Mouse (Mus musculus) midbrain, postnatal 0 days (tissue): Measurements from ENCODE around the gene Tlr8. TPM values are rescaled to one million over a fixed set of nuclear protein-coding genes. Genes with fewer than 3 reads are reported as not detected.

Source experiments
- ATAC-seq: fragments of 200-750 bp; cut with Nextera tagmentation; 2 replicates; pipeline ENCODE4 v1.8.0; 2017; ENCODE audit warnings: moderate number of reproducible peaks, mild to moderate bottlenecking, moderate TSS enrichment, moderate library complexity; ENCODE audit not compliant: low FRiP score
- DNase-seq: peaks from one replicate; pipeline ENCODE4 v3.0.0-alpha.2; 2015; ENCODE audit warnings: low spot score
- H3K27ac ChIP-seq: fragments of 300-500 bp; sonication (generic); 2 replicates; pipeline ENCODE4 v1.5.1; 2014; ENCODE audit warnings: low read depth, mild to moderate bottlenecking, low read length, mixed read lengths
- H3K27me3 ChIP-seq: fragments of 300-500 bp; sonication (generic); 2 replicates; pipeline ENCODE4 v1.6.1; 2014; ENCODE audit warnings: low read length, control low read depth, mixed read lengths; ENCODE audit not compliant: insufficient read depth
- H3K36me3 ChIP-seq: fragments of 300-500 bp; sonication (generic); 2 replicates; pipeline ENCODE4 v1.6.1; 2014; ENCODE audit warnings: low read length, control low read depth, mixed read lengths; ENCODE audit not compliant: insufficient read depth
- H3K4me1 ChIP-seq: fragments of 300-500 bp; sonication (generic); 2 replicates; pipeline ENCODE4 v1.6.1; 2014; ENCODE audit warnings: mild to moderate bottlenecking, control low read depth, antibody characterized with exemption, low read length, mixed read lengths; ENCODE audit not compliant: insufficient read depth
- H3K4me2 ChIP-seq: fragments of 300-500 bp; sonication (generic); 2 replicates; pipeline ENCODE4 v1.6.1; 2014; ENCODE audit warnings: low read depth, mild to moderate bottlenecking, low read length, mixed read lengths; ENCODE audit not compliant: poor library complexity, severe bottlenecking
- H3K4me3 ChIP-seq: fragments of 300-500 bp; sonication (generic); 2 replicates; pipeline ENCODE4 v1.5.1; 2014; ENCODE audit warnings: low read depth, mild to moderate bottlenecking, low read length, moderate library complexity
- H3K9ac ChIP-seq: fragments of 300-500 bp; sonication (generic); replicated peaks from 2 replicates; pipeline ENCODE4 v1.6.1; 2014; ENCODE audit warnings: mild to moderate bottlenecking, low read length, moderate library complexity, mixed read lengths; ENCODE audit not compliant: poor library complexity, severe bottlenecking
- H3K9me3 ChIP-seq: fragments of 300-500 bp; sonication (generic); 2 replicates; pipeline ENCODE4 v1.6.1; 2016; ENCODE audit warnings: low read length, control low read depth
- CTCF ChIP-seq: IDR thresholded peaks from 2 replicates; pipeline ENCODE4 v1.5.1; 2016; ENCODE audit warnings: antibody characterized with exemption, mild to moderate bottlenecking
- WGBS: fragments of 180-500 bp; shearing (Covaris S2); extraction: QIAGEN DNeasy Blood & Tissue Kit; methylation state at CpG from one replicate; pipeline ENCODE4 v1.1.7; 2014; 5-methylcytosine and 5-hydroxymethylcytosine counted together
- polyA plus RNA-seq: library from polyadenylated mRNA; unstranded; fragments of >200 nt; fragmentation: Nextera tagmentation; extraction: Ambion mirVana; gene quantifications from 2 replicates; pipeline ENCODE4 v1.2.1, GENCODE M21; 2015
- total RNA-seq: library from RNA; depleted of rRNA; stranded (reverse); fragments of >200 nt; gene quantifications from 2 replicates; pipeline ENCODE4 v1.2.3, GENCODE M21; 2014

Tlr8 gene
- total and polyA plus RNA-seq, 2 experiments from 2014 or later, result 0.05 to 0.11 TPM

- no peaks in the 10 kb centered on the region for H3K36me3 ChIP-seq
- no peak for DNase-seq
- no peak overlapping the region for H3K27ac ChIP-seq
- 65% methylated on average over 9 of the region's 9 CpGs for WGBS
- no peak for TF ChIP-seq CTCF
- H3K27me3 ChIP-seq, result no peaks in the 10 kb centered on the region; the same call in 1 of the 2 replicates
- no peak overlapping the region for H3K4me3 ChIP-seq
- H3K4me1 ChIP-seq, result no peaks in the 10 kb centered on the region
- H3K4me2 ChIP-seq, result no peak overlapping the region
- no peak overlapping the region for H3K9ac ChIP-seq
- no peak for ATAC-seq
- no peaks in the 10 kb centered on the region for H3K9me3 ChIP-seq
These were observed 24.7 kb downstream of the Tlr8 start for GRCm38 (mm10) chrX:167239293-167239921.

- Histone ChIP-seq H3K9ac (no peak overlapping the region), H3K27ac (no peak overlapping the region), H3K4me2 (no peak overlapping the region), H3K4me3 (no peak overlapping the region), H3K27me3 (no peaks in the 10 kb centered on the region; the same call in 1 of the 2 replicates), H3K4me1 (no peaks in the 10 kb centered on the region), H3K36me3 (no peaks in the 10 kb centered on the region), H3K9me3 (no peaks in the 10 kb centered on the region)
- DNase-seq, result peak; percentile 84
- 30% methylated on average over 9 of the region's 9 CpGs for WGBS
- ATAC-seq, result peak; percentile 82
- TF ChIP-seq CTCF, result peak; percentile 83
These were observed 30.9 kb downstream of the Tlr8 start for GRCm38 (mm10) chrX:167233104-167233687.

DNA sequence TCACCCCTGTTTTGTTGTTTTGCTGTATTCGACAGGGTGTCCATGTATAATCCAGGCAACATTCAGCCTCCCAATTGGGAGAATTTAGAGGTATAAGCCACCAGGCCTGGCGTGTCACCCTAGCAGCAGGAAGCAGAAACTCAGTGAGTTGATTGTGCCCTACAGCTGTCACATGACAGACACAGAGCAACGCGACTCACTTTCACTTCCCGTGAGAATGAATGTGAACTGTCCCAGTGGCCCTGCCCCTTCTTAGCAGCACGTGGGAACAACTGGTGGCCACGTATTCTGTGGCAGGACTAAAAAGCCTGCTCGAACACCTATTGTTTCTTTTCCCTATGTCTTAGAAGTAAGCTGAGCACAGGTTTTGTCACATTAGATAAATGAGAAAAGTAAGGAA, 33.0 kb downstream of the Tlr8 start:
- ATAC-seq, result peak; percentile 49; the same call in 1 of the 2 replicates
- no peaks in the 10 kb centered on the region for H3K9me3 ChIP-seq
- no peak overlapping the region for H3K4me3 ChIP-seq
- H3K27ac ChIP-seq, result no peak overlapping the region
- no peak for TF ChIP-seq CTCF
- H3K4me1 ChIP-seq, result no peaks in the 10 kb centered on the region
- H3K27me3 ChIP-seq, result no peaks in the 10 kb centered on the region; the same call in 1 of the 2 replicates
- peak; percentile 4 for DNase-seq
- no peak overlapping the region for H3K9ac ChIP-seq
- no peaks in the 10 kb centered on the region for H3K36me3 ChIP-seq
- 46% methylated on average over 8 of the region's 8 CpGs for WGBS
- no peak overlapping the region for H3K4me2 ChIP-seq

GRCm38 (mm10) chrX:167229819-167230218, 34.3 kb downstream of the Tlr8 start:
- DNase-seq (no peak), ATAC-seq (no peak)
- H3K9ac ChIP-seq, result no peak overlapping the region
- no peaks in the 10 kb centered on the region for H3K4me1 ChIP-seq
- H3K9me3 ChIP-seq, result no peaks in the 10 kb centered on the region
- no peak overlapping the region for H3K4me2 ChIP-seq
- no peak overlapping the region for H3K4me3 ChIP-seq
- no peak for TF ChIP-seq CTCF
- H3K36me3 ChIP-seq, result no peaks in the 10 kb centered on the region
- no peak overlapping the region for H3K27ac ChIP-seq
- WGBS, result 65% methylated on average over 1 of the region's 1 CpGs
- no peaks in the 10 kb centered on the region; the same call in 1 of the 2 replicates for H3K27me3 ChIP-seq

- Histone ChIP-seq H3K4me3 (no peak overlapping the region), H3K27ac (no peak overlapping the region), H3K9me3 (no peaks in the 10 kb centered on the region), H3K36me3 (no peaks in the 10 kb centered on the region), H3K27me3 (no peaks in the 10 kb centered on the region), H3K4me1 (no peaks in the 10 kb centered on the region), H3K4me2 (no peak overlapping the region), H3K9ac (no peak overlapping the region)
- ATAC-seq (no peak), DNase-seq (no peak)
- 38% methylated on average over 6 of the region's 6 CpGs for WGBS
- TF ChIP-seq CTCF, result peak; percentile 37
These were observed 34.9 kb downstream of the Tlr8 start for GRCm38 (mm10) chrX:167229206-167229605.

GRCm38 (mm10) chrX:167227756-167228155, 36.4 kb downstream of the Tlr8 start:
- H3K4me3 ChIP-seq, result no peak overlapping the region
- no peaks in the 10 kb centered on the region for H3K9me3 ChIP-seq
- no peaks in the 10 kb centered on the region for H3K27me3 ChIP-seq
- 91% methylated on average over 6 of the region's 6 CpGs for WGBS
- H3K36me3 ChIP-seq, result no peaks in the 10 kb centered on the region
- no peak for TF ChIP-seq CTCF
- ATAC-seq, result no peak
- no peak overlapping the region for H3K4me2 ChIP-seq
- H3K9ac ChIP-seq, result no peak overlapping the region
- DNase-seq, result no peak
- no peak overlapping the region for H3K27ac ChIP-seq
- H3K4me1 ChIP-seq, result no peaks in the 10 kb centered on the region
